Mouse (Mus musculus): ENCODE results near the gene Mbnl2.

- TF ChIP-seq CTCF (IDR thresholded peaks at IDR 0.05; ENCODE audit: low read depth, low read length) (no peak), POLR2A (IDR thresholded peaks at IDR 0.05; ENCODE audit: borderline replicate concordance, low read depth, low read length) (no peak)
Measured at GRCm38 (mm10) chr14:120325673-120326072, 50.2 kb downstream of the Mbnl2 start.
